Mouse (Mus musculus) small intestine, adult 2 months (tissue): Measurements from ENCODE around the gene Sgsh.

Source experiments
- CTCF ChIP-seq: fragments of 200-500 bp; IDR thresholded peaks from 2 replicates; pipeline ENCODE4 v1.5.1; 2012; ENCODE audit warnings: low read depth, mild to moderate bottlenecking, control low read depth, inconsistent platforms, low read length, moderate library complexity, mixed read lengths; ENCODE audit not compliant: insufficient replicate concordance, insufficient read length; ENCODE audit errors: extremely low read depth
- POLR2A ChIP-seq: fragments of 200-500 bp; IDR thresholded peaks from 2 replicates; pipeline ENCODE4 v1.6.1; 2012; ENCODE audit warnings: low read depth, mild to moderate bottlenecking, control low read depth, inconsistent platforms, low read length, moderate library complexity

DNA sequence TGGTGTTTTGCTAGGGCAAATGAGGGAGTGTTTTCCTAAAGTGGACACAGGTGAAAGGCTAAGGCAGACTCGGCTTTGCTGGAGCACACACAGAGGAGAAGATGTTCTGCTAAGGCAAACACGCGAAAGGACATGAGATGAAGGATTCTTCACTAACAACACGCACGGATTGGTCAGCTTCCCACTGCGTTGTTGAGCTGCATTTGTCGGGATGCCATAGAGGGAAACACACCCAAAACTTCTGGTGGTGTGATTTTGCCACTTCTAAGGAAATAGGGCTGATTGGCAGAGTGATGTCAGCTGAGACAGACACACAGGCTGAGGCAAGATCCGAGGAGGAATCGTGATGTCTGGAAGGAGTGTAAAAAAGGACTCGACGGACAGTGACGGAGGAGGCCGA is 40.6 kb upstream of the Sgsh start:
- TF ChIP-seq POLR2A (no peak), CTCF (no peak)
